Mouse (Mus musculus) lung, postnatal 0 days (tissue): ENCODE data around the gene Qrich2. TPM values are rescaled to one million over a fixed set of nuclear protein-coding genes. Genes with fewer than 3 reads are reported as not detected.

ENCODE experiments used
- ATAC-seq: fragments of 200-750 bp; cut with Nextera tagmentation; 2 replicates; pipeline ENCODE4 v1.8.0; 2017; ENCODE audit warnings: moderate library complexity
- DNase-seq: peaks from one replicate; pipeline ENCODE4 v3.0.0-alpha.2; 2016; ENCODE audit warnings: low spot score
- H3K27ac ChIP-seq: fragments of 300-500 bp; sonication (generic); 2 replicates; pipeline ENCODE4 v1.5.1; 2014; ENCODE audit warnings: antibody characterized with exemption, mild to moderate bottlenecking, low read length, mixed read lengths
- H3K27me3 ChIP-seq: fragments of 300-500 bp; sonication (generic); replicated peaks from 2 replicates; pipeline ENCODE4 v1.6.1; 2014; ENCODE audit warnings: low read length, mixed read lengths; ENCODE audit not compliant: insufficient read depth
- H3K36me3 ChIP-seq: fragments of 300-500 bp; sonication (generic); 2 replicates; pipeline ENCODE4 v1.6.1; 2014; ENCODE audit warnings: low read length, mixed read lengths; ENCODE audit not compliant: insufficient read depth
- H3K4me1 ChIP-seq: fragments of 300-500 bp; sonication (generic); 2 replicates; pipeline ENCODE4 v1.6.1; 2014; ENCODE audit warnings: antibody characterized with exemption, low read depth, low read length, mixed read lengths; ENCODE audit not compliant: insufficient read depth
- H3K4me2 ChIP-seq: fragments of 300-500 bp; sonication (generic); replicated peaks from 2 replicates; pipeline ENCODE4 v1.6.1; 2014; ENCODE audit warnings: low read depth, mild to moderate bottlenecking, low read length, moderate library complexity, mixed read lengths
- H3K4me3 ChIP-seq: fragments of 300-500 bp; sonication (generic); 2 replicates; pipeline ENCODE4 v1.5.1; 2014; ENCODE audit warnings: low read depth, low read length
- H3K9ac ChIP-seq: fragments of 300-500 bp; sonication (generic); replicated peaks from 2 replicates; pipeline ENCODE4 v1.6.1; 2014; ENCODE audit warnings: low read depth, mild to moderate bottlenecking
- H3K9me3 ChIP-seq: fragments of 300-500 bp; sonication (generic); 2 replicates; pipeline ENCODE4 v1.6.1; 2016; ENCODE audit warnings: low read length, mixed read lengths
- CTCF ChIP-seq: IDR thresholded peaks from 2 replicates; pipeline ENCODE4 v1.5.1; 2016; ENCODE audit warnings: antibody characterized with exemption, mild to moderate bottlenecking
- EP300 ChIP-seq: IDR thresholded peaks from 2 replicates; pipeline ENCODE4 v1.6.1; 2016; ENCODE audit warnings: antibody characterized with exemption, mild to moderate bottlenecking, control low read depth
- WGBS: fragments of 180-500 bp; shearing (Covaris S2); extraction: QIAGEN DNeasy Blood & Tissue Kit; methylation state at CpG from one replicate; pipeline ENCODE4 v1.1.7; 2014; 5-methylcytosine and 5-hydroxymethylcytosine counted together
- polyA plus RNA-seq: library from polyadenylated mRNA; unstranded; fragments of >200 nt; fragmentation: Nextera tagmentation; extraction: Ambion mirVana; gene quantifications from 2 replicates; pipeline ENCODE4 v1.2.1, GENCODE M21; 2015

The Qrich2 gene
- polyA plus RNA-seq, 1 experiment from 2014 or later: 0.05 TPM

DNA sequence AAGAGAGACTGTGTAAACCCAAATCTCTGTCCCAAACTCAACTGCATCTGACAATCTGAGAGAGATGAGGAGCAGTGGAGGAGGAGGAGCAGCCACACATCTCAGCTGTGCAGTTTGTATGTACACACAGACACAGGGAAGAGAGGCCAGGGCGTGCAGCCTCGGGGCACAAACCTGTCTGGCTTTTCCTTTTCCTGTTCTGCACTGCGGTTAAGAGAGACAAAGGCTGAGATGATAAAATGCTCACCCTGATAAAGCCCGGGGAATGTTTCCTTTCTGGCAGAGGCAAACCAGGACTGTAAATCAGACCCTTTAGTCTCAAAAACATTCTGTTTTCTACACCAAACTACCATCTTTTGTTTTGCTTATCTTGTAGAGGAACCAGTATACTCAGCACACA is 65.5 kb downstream of the Qrich2 start:
- Histone ChIP-seq H3K4me1 (no peaks in the 10 kb centered on the region), H3K4me3 (no peak overlapping the region), H3K27ac (no peak overlapping the region), H3K36me3 (0 out of 2 replicates have a peak, but pooled peaks cover 6% of the 10 kb centered on the region), H3K27me3 (no peaks in the 10 kb centered on the region), H3K9me3 (no peaks in the 10 kb centered on the region), H3K9ac (no peak overlapping the region), H3K4me2 (no peak overlapping the region)
- no peak for TF ChIP-seq CTCF
- no peak for TF ChIP-seq EP300
- 12% methylated on average over 4 of the region's 4 CpGs for WGBS
- ATAC-seq: no peak
- no peak for DNase-seq

GRCm38 (mm10) chr11:116398348-116398677 is 67.7 kb downstream of the Qrich2 start:
- no peak for ATAC-seq
- no peaks in the 10 kb centered on the region for H3K4me1 ChIP-seq
- TF ChIP-seq CTCF (no peak), EP300 (no peak)

GRCm38 (mm10) chr11:116397517-116398347 is 68.3 kb downstream of the Qrich2 start:
- no peak for TF ChIP-seq CTCF
- no peak for TF ChIP-seq EP300
- H3K36me3 ChIP-seq: 0 out of 2 replicates have a peak, but pooled peaks cover 9% of the 10 kb centered on the region
- no peak overlapping the region for H3K4me2 ChIP-seq
- H3K27ac ChIP-seq: no peak overlapping the region
- 45% methylated on average over 8 of the region's 8 CpGs for WGBS
- DNase-seq (peak; percentile 47), ATAC-seq (no peak)
- no peaks in the 10 kb centered on the region for H3K9me3 ChIP-seq
- no peak overlapping the region for H3K4me3 ChIP-seq
- no peaks in the 10 kb centered on the region for H3K27me3 ChIP-seq
- no peaks in the 10 kb centered on the region for H3K4me1 ChIP-seq
- no peak overlapping the region for H3K9ac ChIP-seq

More at GRCm38 (mm10) chr11:116398348-116398677, 67.7 kb downstream of the Qrich2 start:
- no peak overlapping the region for H3K27ac ChIP-seq
- H3K36me3 ChIP-seq: 0 out of 2 replicates have a peak, but pooled peaks cover 9% of the 10 kb centered on the region
- H3K9ac ChIP-seq: no peak overlapping the region
- no peaks in the 10 kb centered on the region for H3K9me3 ChIP-seq
- H3K27me3 ChIP-seq: no peaks in the 10 kb centered on the region
- H3K4me3 ChIP-seq: no peak overlapping the region
- no peak overlapping the region for H3K4me2 ChIP-seq
- 82% methylated on average over 11 of the region's 11 CpGs for WGBS
- DNase-seq: no peak

- no peak for ATAC-seq
- no peaks in the 10 kb centered on the region for H3K9me3 ChIP-seq
- 0 out of 2 replicates have a peak, but pooled peaks cover 9% of the 10 kb centered on the region for H3K36me3 ChIP-seq
- H3K4me1 ChIP-seq: no peaks in the 10 kb centered on the region
- 97% methylated on average over 3 of the region's 3 CpGs for WGBS
- H3K27me3 ChIP-seq: no peaks in the 10 kb centered on the region
- H3K4me3 ChIP-seq: no peak overlapping the region
- H3K9ac ChIP-seq: no peak overlapping the region
- DNase-seq: no peak
- H3K27ac ChIP-seq: no peak overlapping the region
- H3K4me2 ChIP-seq: no peak overlapping the region
- TF ChIP-seq CTCF (no peak), EP300 (no peak)
Observed at GRCm38 (mm10) chr11:116396934-116397330, 69.1 kb downstream of the Qrich2 start.

DNA sequence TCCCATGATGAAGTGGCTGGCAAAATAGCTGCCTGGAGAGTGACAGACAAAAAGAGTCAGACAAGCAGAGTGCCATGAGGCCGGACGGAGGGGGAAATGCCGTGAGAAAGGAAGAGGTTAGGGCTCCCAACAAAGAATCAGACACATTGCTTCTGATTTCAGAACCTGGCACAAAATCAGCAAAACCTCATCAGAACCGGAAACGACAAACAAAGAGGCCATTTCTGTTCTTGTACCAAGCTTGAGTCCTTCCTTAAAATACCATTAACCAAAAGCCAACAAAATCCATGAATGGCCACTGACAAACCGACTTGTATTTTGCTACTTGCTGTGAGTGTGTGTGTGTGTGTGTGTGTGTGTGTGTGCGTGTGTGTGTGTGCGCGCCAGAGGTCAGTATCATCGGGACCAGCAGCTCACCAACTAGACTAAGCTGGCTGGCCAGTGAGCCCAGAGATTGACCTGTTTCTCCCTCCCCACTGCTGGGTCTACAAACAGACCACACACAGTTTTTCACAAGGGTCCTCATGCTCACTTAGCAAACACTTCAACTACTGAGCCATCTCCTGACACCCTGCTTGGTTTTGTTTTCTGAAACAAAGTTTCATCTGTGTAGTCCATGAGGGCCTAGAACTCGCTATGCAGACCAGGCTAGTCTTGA is 69.6 kb downstream of the Qrich2 start:
- ATAC-seq (no peak), DNase-seq (peak; percentile 6)
- no peak overlapping the region for H3K27ac ChIP-seq
- H3K9me3 ChIP-seq: no peaks in the 10 kb centered on the region
- H3K36me3 ChIP-seq: 0 out of 2 replicates have a peak, but pooled peaks cover 9% of the 10 kb centered on the region
- no peaks in the 10 kb centered on the region for H3K27me3 ChIP-seq
- H3K4me2 ChIP-seq: no peak overlapping the region
- H3K4me3 ChIP-seq: no peak overlapping the region
- WGBS: 55% methylated on average over 11 of the region's 11 CpGs
- no peak for TF ChIP-seq CTCF
- no peak for TF ChIP-seq EP300
- no peaks in the 10 kb centered on the region for H3K4me1 ChIP-seq
- H3K9ac ChIP-seq: no peak overlapping the region

DNA sequence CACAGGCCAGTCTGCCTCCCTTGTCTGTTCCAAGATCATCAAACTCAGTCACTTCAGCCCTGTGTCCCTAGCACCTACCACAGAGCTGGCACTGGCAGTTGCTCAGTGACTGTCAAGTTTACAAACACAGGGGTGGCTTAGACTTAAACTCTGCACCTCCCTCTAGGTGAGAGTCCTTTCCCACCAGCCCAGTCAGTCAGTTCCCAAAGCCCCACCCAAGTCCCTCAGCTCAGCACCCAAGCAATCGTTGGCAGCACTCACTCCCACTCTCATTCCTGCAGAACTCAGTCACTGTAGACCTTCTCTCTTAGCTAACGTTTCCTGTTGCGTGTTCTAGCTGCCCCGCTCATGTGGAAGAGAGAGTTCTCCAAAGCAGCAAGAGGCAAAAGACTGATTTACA is 71.3 kb downstream of the Qrich2 start:
- no peaks in the 10 kb centered on the region for H3K27me3 ChIP-seq
- peak; percentile 65 for DNase-seq
- H3K9me3 ChIP-seq: no peaks in the 10 kb centered on the region
- H3K4me3 ChIP-seq: no peak overlapping the region
- 0 out of 2 replicates have a peak, but pooled peaks cover 9% of the 10 kb centered on the region for H3K36me3 ChIP-seq
- no peaks in the 10 kb centered on the region for H3K4me1 ChIP-seq
- peak overlapping the region; percentile 59 for H3K27ac ChIP-seq
- no peak for TF ChIP-seq CTCF
- no peak for TF ChIP-seq EP300
- 51% methylated on average over 4 of the region's 4 CpGs for WGBS
- 0 out of 2 replicates have a peak overlapping the region, but pooled peaks have one; percentile 11 for H3K4me2 ChIP-seq
- peak; percentile 71 for ATAC-seq
- H3K9ac ChIP-seq: no peak overlapping the region

Other genes starting within 250 kb of the Qrich2 start
- gene Evpl, start 228.2 kb downstream of the Qrich2 start, polyA plus RNA-seq: 2.9 and 4.2 TPM in 2 replicates
- 43.0 and 47.4 TPM in 2 replicates for gene Srp68, start 192.0 kb downstream of the Qrich2 start, polyA plus RNA-seq
- 0.11 TPM in 1 of 2 replicates, not detected in the other for gene Galr2, start 185.3 kb downstream of the Qrich2 start, polyA plus RNA-seq
- gene Exoc7, start 159.0 kb downstream of the Qrich2 start, polyA plus RNA-seq: 41.3 and 41.9 TPM in 2 replicates
- gene Foxj1, start 130.8 kb downstream of the Qrich2 start, polyA plus RNA-seq: 39.8 and 44.9 TPM in 2 replicates
- 1.4 and 1.8 TPM in 2 replicates for gene Rnf157, start 53.2 kb downstream of the Qrich2 start, polyA plus RNA-seq
- 50.4 and 56.6 TPM in 2 replicates for gene Ubald2, start 32.1 kb downstream of the Qrich2 start, polyA plus RNA-seq
- 89.5 and 97.7 TPM in 2 replicates for gene Prpsap1, start 28.0 kb upstream of the Qrich2 start, polyA plus RNA-seq
- 38.6 and 56.3 TPM in 2 replicates for gene Sphk1, start 64.7 kb upstream of the Qrich2 start, polyA plus RNA-seq
- gene Ube2o, start 115.2 kb upstream of the Qrich2 start, polyA plus RNA-seq: 9.1 and 9.8 TPM in 2 replicates
- gene Aanat, start 120.2 kb upstream of the Qrich2 start, polyA plus RNA-seq: 0.26 TPM in 1 of 2 replicates, not detected in the other
- gene Rhbdf2, start 160.8 kb upstream of the Qrich2 start, polyA plus RNA-seq: 23.5 and 27.9 TPM in 2 replicates
- gene Prcd, start 187.3 kb upstream of the Qrich2 start, polyA plus RNA-seq: 10.9 and 16.4 TPM in 2 replicates
- gene Cygb, start 188.1 kb upstream of the Qrich2 start, polyA plus RNA-seq: 27.3 and 32.0 TPM in 2 replicates